Mouse (Mus musculus) midbrain, postnatal 0 days (tissue): ENCODE measurements around the gene Ifitm10. TPM values are rescaled to one million over a fixed set of nuclear protein-coding genes. Genes with fewer than 3 reads are reported as not detected.

Experiments
- ATAC-seq: fragments of 200-750 bp; cut with Nextera tagmentation; 2 replicates; pipeline ENCODE4 v1.8.0; 2017; ENCODE audit warnings: moderate number of reproducible peaks, mild to moderate bottlenecking, moderate TSS enrichment, moderate library complexity; ENCODE audit not compliant: low FRiP score
- DNase-seq: peaks from one replicate; pipeline ENCODE4 v3.0.0-alpha.2; 2015; ENCODE audit warnings: low spot score
- H3K27ac ChIP-seq: fragments of 300-500 bp; sonication (generic); 2 replicates; pipeline ENCODE4 v1.5.1; 2014; ENCODE audit warnings: low read depth, mild to moderate bottlenecking, low read length, mixed read lengths
- H3K27me3 ChIP-seq: fragments of 300-500 bp; sonication (generic); 2 replicates; pipeline ENCODE4 v1.6.1; 2014; ENCODE audit warnings: low read length, control low read depth, mixed read lengths; ENCODE audit not compliant: insufficient read depth
- H3K36me3 ChIP-seq: fragments of 300-500 bp; sonication (generic); 2 replicates; pipeline ENCODE4 v1.6.1; 2014; ENCODE audit warnings: low read length, control low read depth, mixed read lengths; ENCODE audit not compliant: insufficient read depth
- H3K4me1 ChIP-seq: fragments of 300-500 bp; sonication (generic); 2 replicates; pipeline ENCODE4 v1.6.1; 2014; ENCODE audit warnings: mild to moderate bottlenecking, control low read depth, antibody characterized with exemption, low read length, mixed read lengths; ENCODE audit not compliant: insufficient read depth
- H3K4me2 ChIP-seq: fragments of 300-500 bp; sonication (generic); 2 replicates; pipeline ENCODE4 v1.6.1; 2014; ENCODE audit warnings: low read depth, mild to moderate bottlenecking, low read length, mixed read lengths; ENCODE audit not compliant: poor library complexity, severe bottlenecking
- H3K4me3 ChIP-seq: fragments of 300-500 bp; sonication (generic); 2 replicates; pipeline ENCODE4 v1.5.1; 2014; ENCODE audit warnings: low read depth, mild to moderate bottlenecking, low read length, moderate library complexity
- H3K9ac ChIP-seq: fragments of 300-500 bp; sonication (generic); replicated peaks from 2 replicates; pipeline ENCODE4 v1.6.1; 2014; ENCODE audit warnings: mild to moderate bottlenecking, low read length, moderate library complexity, mixed read lengths; ENCODE audit not compliant: poor library complexity, severe bottlenecking
- H3K9me3 ChIP-seq: fragments of 300-500 bp; sonication (generic); 2 replicates; pipeline ENCODE4 v1.6.1; 2016; ENCODE audit warnings: low read length, control low read depth
- CTCF ChIP-seq: IDR thresholded peaks from 2 replicates; pipeline ENCODE4 v1.5.1; 2016; ENCODE audit warnings: antibody characterized with exemption, mild to moderate bottlenecking
- WGBS: fragments of 180-500 bp; shearing (Covaris S2); extraction: QIAGEN DNeasy Blood & Tissue Kit; methylation state at CpG from one replicate; pipeline ENCODE4 v1.1.7; 2014; 5-methylcytosine and 5-hydroxymethylcytosine counted together
- polyA plus RNA-seq: library from polyadenylated mRNA; unstranded; fragments of >200 nt; fragmentation: Nextera tagmentation; extraction: Ambion mirVana; gene quantifications from 2 replicates; pipeline ENCODE4 v1.2.1, GENCODE M21; 2015
- total RNA-seq: library from RNA; depleted of rRNA; stranded (reverse); fragments of >200 nt; gene quantifications from 2 replicates; pipeline ENCODE4 v1.2.3, GENCODE M21; 2014

Ifitm10 gene
- total and polyA plus RNA-seq, 2 experiments from 2014 or later, result 20.8 to 21.8 TPM

- H3K36me3 ChIP-seq, result no peaks in the 10 kb centered on the region
- ATAC-seq, result no peak
- no peak for DNase-seq
- 30% methylated on average over 7 of the region's 7 CpGs for WGBS
- no peak overlapping the region for H3K27ac ChIP-seq
- no peak overlapping the region for H3K4me2 ChIP-seq
- no peak for TF ChIP-seq CTCF
- no peak overlapping the region for H3K9ac ChIP-seq
- no peak overlapping the region for H3K4me3 ChIP-seq
- H3K9me3 ChIP-seq, result no peaks in the 10 kb centered on the region
- H3K4me1 ChIP-seq, result no peaks in the 10 kb centered on the region
- H3K27me3 ChIP-seq, result no peaks in the 10 kb centered on the region
Measured at GRCm38 (mm10) chr7:142400750-142401142, 27.2 kb upstream of the Ifitm10 start.

DNA sequence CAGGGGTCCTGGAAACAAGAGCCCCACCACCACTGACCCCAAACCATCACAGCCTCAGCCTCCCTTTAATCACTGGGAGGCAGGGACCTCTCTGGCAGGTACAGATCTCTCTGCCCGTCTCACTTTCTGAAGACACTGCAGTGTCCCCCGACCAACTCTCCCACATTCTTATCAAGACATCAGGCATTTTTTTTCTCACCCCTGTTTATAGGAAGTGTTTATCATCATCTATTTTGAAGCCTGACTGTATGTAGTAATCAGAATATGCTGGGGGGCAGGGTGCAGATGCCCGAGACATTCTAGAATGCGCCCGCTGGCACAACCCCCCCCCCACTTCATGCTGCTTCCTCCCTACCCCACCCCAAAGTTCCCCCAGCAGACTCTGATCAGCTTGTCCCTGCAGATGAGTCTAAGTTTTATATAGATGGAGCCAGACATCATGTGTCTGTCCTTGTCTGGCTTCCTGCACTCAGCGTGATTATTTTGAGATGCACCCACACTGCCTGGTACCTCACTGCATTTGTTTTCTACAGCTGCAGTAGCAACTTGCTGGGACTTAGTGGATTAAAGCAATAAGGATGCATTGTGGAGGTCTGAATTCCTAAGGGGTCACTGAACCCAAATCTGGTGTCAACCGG lies 26.7 kb upstream of the Ifitm10 start:
- H3K27ac ChIP-seq, result no peak overlapping the region
- no peaks in the 10 kb centered on the region for H3K36me3 ChIP-seq
- DNase-seq, result no peak
- H3K9ac ChIP-seq, result no peak overlapping the region
- no peaks in the 10 kb centered on the region for H3K27me3 ChIP-seq
- H3K4me3 ChIP-seq, result no peak overlapping the region
- no peaks in the 10 kb centered on the region for H3K4me1 ChIP-seq
- 53% methylated on average over 7 of the region's 7 CpGs for WGBS
- no peak overlapping the region for H3K4me2 ChIP-seq
- TF ChIP-seq CTCF, result no peak
- H3K9me3 ChIP-seq, result no peaks in the 10 kb centered on the region
- no peak for ATAC-seq

- H3K9me3 ChIP-seq, result no peaks in the 10 kb centered on the region
- H3K4me2 ChIP-seq, result no peak overlapping the region
- TF ChIP-seq CTCF, result no peak
- DNase-seq, result no peak
- ATAC-seq, result no peak
- no peak overlapping the region for H3K27ac ChIP-seq
- H3K4me3 ChIP-seq, result no peak overlapping the region
- H3K9ac ChIP-seq, result no peak overlapping the region
- H3K4me1 ChIP-seq, result no peaks in the 10 kb centered on the region
- no peaks in the 10 kb centered on the region for H3K27me3 ChIP-seq
- 78% methylated on average over 1 of the region's 1 CpGs for WGBS
- no peaks in the 10 kb centered on the region for H3K36me3 ChIP-seq
Measured at GRCm38 (mm10) chr7:142399250-142399649, 25.7 kb upstream of the Ifitm10 start.

DNA sequence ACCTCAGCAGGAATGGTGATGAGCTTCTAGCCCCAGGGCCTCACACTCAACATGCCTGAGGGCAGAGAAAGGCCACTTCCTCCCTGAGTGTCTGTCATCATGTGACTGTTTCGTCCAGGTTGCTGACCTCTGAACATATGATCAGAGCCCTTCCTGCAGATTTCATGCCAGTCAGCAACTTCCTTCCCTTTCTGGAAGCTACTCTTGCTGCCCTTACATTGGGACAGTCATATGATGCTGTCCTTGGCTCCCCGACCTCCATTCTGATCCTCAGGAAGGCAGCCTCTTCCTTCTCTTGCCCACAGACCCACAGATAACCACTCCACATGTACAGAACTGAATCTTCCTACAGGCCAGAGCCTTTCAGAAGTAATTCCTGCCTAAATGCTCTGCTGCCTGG lies 24.5 kb upstream of the Ifitm10 start:
- Histone ChIP-seq H3K36me3 (no peaks in the 10 kb centered on the region), H3K4me3 (no peak overlapping the region), H3K27ac (no peak overlapping the region), H3K4me1 (no peaks in the 10 kb centered on the region), H3K9ac (no peak overlapping the region), H3K4me2 (no peak overlapping the region), H3K27me3 (no peaks in the 10 kb centered on the region), H3K9me3 (no peaks in the 10 kb centered on the region)
- ATAC-seq, result no peak
- TF ChIP-seq CTCF, result no peak
- 64% methylated on average over 2 of the region's 2 CpGs for WGBS
- DNase-seq, result no peak

GRCm38 (mm10) chr7:142396611-142397010 lies 23.1 kb upstream of the Ifitm10 start:
- Histone ChIP-seq H3K36me3 (no peaks in the 10 kb centered on the region), H3K4me1 (no peaks in the 10 kb centered on the region), H3K9me3 (no peaks in the 10 kb centered on the region), H3K27me3 (no peaks in the 10 kb centered on the region), H3K4me2 (no peak overlapping the region), H3K27ac (no peak overlapping the region), H3K4me3 (no peak overlapping the region), H3K9ac (no peak overlapping the region)
- ATAC-seq (no peak), DNase-seq (no peak)
- no peak for TF ChIP-seq CTCF
- WGBS, result 91% methylated on average over 1 of the region's 1 CpGs

GRCm38 (mm10) chr7:142395472-142395871 lies 21.9 kb upstream of the Ifitm10 start:
- Histone ChIP-seq H3K27me3 (no peaks in the 10 kb centered on the region), H3K9ac (no peak overlapping the region), H3K4me1 (no peaks in the 10 kb centered on the region), H3K36me3 (no peaks in the 10 kb centered on the region), H3K4me3 (no peak overlapping the region), H3K27ac (no peak overlapping the region), H3K4me2 (no peak overlapping the region), H3K9me3 (no peaks in the 10 kb centered on the region)
- 89% methylated on average over 4 of the region's 4 CpGs for WGBS
- no peak for TF ChIP-seq CTCF
- DNase-seq, result no peak
- ATAC-seq, result no peak
